Mouse (Mus musculus) lung, postnatal 0 days (tissue): ENCODE measurements at regions not wholly inside any gene's neighbourhood (a gene's known extent, or its start where the extent isn't known, plus 50 kb on each side); places are given as distances from the start of the nearest gene placed in this dataset.
"Not testable (repeated sequence)": the region's sequence is repeated elsewhere in the genome, so short reads cannot be mapped to it uniquely, and the experiment has no call there.

Source experiments
- ATAC-seq: fragments of 200-750 bp; cut with Nextera tagmentation; 2 replicates; pipeline ENCODE4 v1.8.0; 2017; ENCODE audit warnings: moderate library complexity
- DNase-seq: peaks from one replicate; pipeline ENCODE4 v3.0.0-alpha.2; 2016; ENCODE audit warnings: low spot score
- H3K27ac ChIP-seq: fragments of 300-500 bp; sonication (generic); 2 replicates; pipeline ENCODE4 v1.5.1; 2014; ENCODE audit warnings: antibody characterized with exemption, mild to moderate bottlenecking, low read length, mixed read lengths
- H3K27me3 ChIP-seq: fragments of 300-500 bp; sonication (generic); replicated peaks from 2 replicates; pipeline ENCODE4 v1.6.1; 2014; ENCODE audit warnings: low read length, mixed read lengths; ENCODE audit not compliant: insufficient read depth
- H3K36me3 ChIP-seq: fragments of 300-500 bp; sonication (generic); 2 replicates; pipeline ENCODE4 v1.6.1; 2014; ENCODE audit warnings: low read length, mixed read lengths; ENCODE audit not compliant: insufficient read depth
- H3K4me1 ChIP-seq: fragments of 300-500 bp; sonication (generic); 2 replicates; pipeline ENCODE4 v1.6.1; 2014; ENCODE audit warnings: antibody characterized with exemption, low read depth, low read length, mixed read lengths; ENCODE audit not compliant: insufficient read depth
- H3K4me2 ChIP-seq: fragments of 300-500 bp; sonication (generic); replicated peaks from 2 replicates; pipeline ENCODE4 v1.6.1; 2014; ENCODE audit warnings: low read depth, mild to moderate bottlenecking, low read length, moderate library complexity, mixed read lengths
- H3K4me3 ChIP-seq: fragments of 300-500 bp; sonication (generic); 2 replicates; pipeline ENCODE4 v1.5.1; 2014; ENCODE audit warnings: low read depth, low read length
- H3K9ac ChIP-seq: fragments of 300-500 bp; sonication (generic); replicated peaks from 2 replicates; pipeline ENCODE4 v1.6.1; 2014; ENCODE audit warnings: low read depth, mild to moderate bottlenecking
- H3K9me3 ChIP-seq: fragments of 300-500 bp; sonication (generic); 2 replicates; pipeline ENCODE4 v1.6.1; 2016; ENCODE audit warnings: low read length, mixed read lengths
- CTCF ChIP-seq: IDR thresholded peaks from 2 replicates; pipeline ENCODE4 v1.5.1; 2016; ENCODE audit warnings: antibody characterized with exemption, mild to moderate bottlenecking
- EP300 ChIP-seq: IDR thresholded peaks from 2 replicates; pipeline ENCODE4 v1.6.1; 2016; ENCODE audit warnings: antibody characterized with exemption, mild to moderate bottlenecking, control low read depth
- WGBS: fragments of 180-500 bp; shearing (Covaris S2); extraction: QIAGEN DNeasy Blood & Tissue Kit; methylation state at CpG from one replicate; pipeline ENCODE4 v1.1.7; 2014; 5-methylcytosine and 5-hydroxymethylcytosine counted together

- DNase-seq, result no peak
- no peak for TF ChIP-seq EP300
- TF ChIP-seq CTCF, result no peak
- Histone ChIP-seq H3K4me2 (no peak overlapping the region), H3K9me3 (no peaks in the 10 kb centered on the region), H3K4me3 (no peak overlapping the region), H3K27me3 (no peaks in the 10 kb centered on the region), H3K9ac (no peak overlapping the region), H3K27ac (no peak overlapping the region), H3K4me1 (no peaks in the 10 kb centered on the region), H3K36me3 (no peaks in the 10 kb centered on the region)
- 50% methylated on average over 1 of the region's 1 CpGs for WGBS
- no peak for ATAC-seq
These were observed 116.7 kb upstream of the Edil3 start for GRCm38 (mm10) chr13:88704526-88704925.

GRCm38 (mm10) chr13:88729626-88730025 lies 91.6 kb upstream of the Edil3 start:
- ATAC-seq, result not testable (repeated sequence)

GRCm38 (mm10) chr13:88749916-88750315 lies 71.4 kb upstream of the Edil3 start:
- Histone ChIP-seq H3K4me3 (no peak overlapping the region), H3K27ac (no peak overlapping the region), H3K4me2 (no peak overlapping the region), H3K36me3 (no peaks in the 10 kb centered on the region), H3K9me3 (no peaks in the 10 kb centered on the region), H3K4me1 (no peaks in the 10 kb centered on the region), H3K9ac (no peak overlapping the region), H3K27me3 (no peaks in the 10 kb centered on the region)
- WGBS, result 56% methylated on average over 1 of the region's 1 CpGs
- ATAC-seq (no peak), DNase-seq (no peak)
- no peak for TF ChIP-seq CTCF
- TF ChIP-seq EP300, result no peak

More at GRCm38 (mm10) chr13:88729626-88730025, 91.6 kb upstream of the Edil3 start:
- H3K4me3 ChIP-seq, DNase-seq, H3K27me3 ChIP-seq, H3K4me2 ChIP-seq, H3K27ac ChIP-seq, H3K36me3 ChIP-seq, H3K9me3 ChIP-seq, H3K4me1 ChIP-seq, H3K9ac ChIP-seq: not testable (repeated sequence)
- WGBS, result 92% methylated on average over 2 of the region's 2 CpGs
